Mouse (Mus musculus) heart, embryonic 11.5 days (tissue): ENCODE measurements around the gene Prdm16. TPM values are rescaled to one million over a fixed set of nuclear protein-coding genes. Genes with fewer than 3 reads are reported as not detected.

Experiments
- ATAC-seq: fragments of 200-750 bp; cut with Nextera tagmentation; replicated peaks from 2 replicates; pipeline ENCODE4 v1.8.0; 2017; ENCODE audit warnings: moderate library complexity; ENCODE audit not compliant: insufficient number of reproducible peaks, low FRiP score, low TSS enrichment
- H3K27ac ChIP-seq: fragments of 300-500 bp; sonication (generic); 2 replicates; pipeline ENCODE4 v1.5.1; 2014; ENCODE audit warnings: mild to moderate bottlenecking, low read depth, low read length
- H3K27me3 ChIP-seq: fragments of 300-500 bp; sonication (generic); 2 replicates; pipeline ENCODE4 v1.6.1; 2014; ENCODE audit warnings: mild to moderate bottlenecking, low read length, mixed read lengths; ENCODE audit not compliant: control insufficient read depth, insufficient read depth
- H3K36me3 ChIP-seq: fragments of 300-500 bp; sonication (generic); 2 replicates; pipeline ENCODE4 v1.6.1; 2014; ENCODE audit warnings: mild to moderate bottlenecking, low read length, moderate library complexity, mixed read lengths; ENCODE audit not compliant: control insufficient read depth, insufficient read depth
- H3K4me1 ChIP-seq: fragments of 300-500 bp; sonication (generic); 2 replicates; pipeline ENCODE4 v1.6.1; 2014; ENCODE audit warnings: low read length; ENCODE audit not compliant: control insufficient read depth, insufficient read depth
- H3K4me2 ChIP-seq: fragments of 300-500 bp; sonication (generic); 2 replicates; pipeline ENCODE4 v1.6.1; 2014; ENCODE audit warnings: mild to moderate bottlenecking, moderate library complexity
- H3K4me3 ChIP-seq: fragments of 300-500 bp; sonication (generic); 2 replicates; pipeline ENCODE4 v1.5.1; 2014; ENCODE audit warnings: low read depth, low read length
- H3K9ac ChIP-seq: fragments of 300-500 bp; sonication (generic); 2 replicates; pipeline ENCODE4 v1.6.1; 2014; ENCODE audit warnings: mild to moderate bottlenecking, low read depth, low read length, moderate library complexity
- H3K9me3 ChIP-seq: fragments of 300-500 bp; sonication (generic); replicated peaks from 2 replicates; pipeline ENCODE4 v1.6.1; 2016; ENCODE audit warnings: low read length; ENCODE audit not compliant: control insufficient read depth
- WGBS: fragments of 180-500 bp; shearing (Covaris S2); extraction: QIAGEN DNeasy Blood & Tissue Kit; methylation state at CpG from one replicate; pipeline ENCODE4 v1.1.7; 2014; ENCODE audit not compliant: insufficient replicate concordance; 5-methylcytosine and 5-hydroxymethylcytosine counted together
- polyA plus RNA-seq: library from polyadenylated mRNA; unstranded; fragments of >200 nt; fragmentation: Nextera tagmentation; extraction: Ambion mirVana; gene quantifications from 2 replicates; pipeline ENCODE4 v1.2.1, GENCODE M21; 2014

Gene Prdm16
- polyA plus RNA-seq, 1 experiment from 2014 or later, result 14.2 TPM

GRCm38 (mm10) chr4:154450441-154450840 is 186.2 kb downstream of the Prdm16 start:
- no peak for ATAC-seq
- H3K4me1 ChIP-seq, result peaks cover 27% of the 10 kb centered on the region
- H3K27me3 ChIP-seq, result peaks cover 22% of the 10 kb centered on the region
- no peaks in the 10 kb centered on the region for H3K9me3 ChIP-seq
- 89% methylated on average over 9 of the region's 9 CpGs for WGBS
- H3K9ac ChIP-seq, result no peak overlapping the region
- no peaks in the 10 kb centered on the region for H3K36me3 ChIP-seq
- no peak overlapping the region for H3K4me2 ChIP-seq
- H3K27ac ChIP-seq, result no peak overlapping the region
- no peak overlapping the region for H3K4me3 ChIP-seq

GRCm38 (mm10) chr4:154450036-154450435 is 186.6 kb downstream of the Prdm16 start:
- H3K4me2 ChIP-seq, result no peak overlapping the region
- H3K4me1 ChIP-seq, result peaks cover 28% of the 10 kb centered on the region
- no peak overlapping the region for H3K4me3 ChIP-seq
- H3K27ac ChIP-seq, result no peak overlapping the region
- no peaks in the 10 kb centered on the region for H3K36me3 ChIP-seq
- WGBS, result 64% methylated on average over 4 of the region's 4 CpGs
- no peak for ATAC-seq
- H3K27me3 ChIP-seq, result peaks cover 25% of the 10 kb centered on the region
- no peak overlapping the region for H3K9ac ChIP-seq
- no peaks in the 10 kb centered on the region for H3K9me3 ChIP-seq

DNA sequence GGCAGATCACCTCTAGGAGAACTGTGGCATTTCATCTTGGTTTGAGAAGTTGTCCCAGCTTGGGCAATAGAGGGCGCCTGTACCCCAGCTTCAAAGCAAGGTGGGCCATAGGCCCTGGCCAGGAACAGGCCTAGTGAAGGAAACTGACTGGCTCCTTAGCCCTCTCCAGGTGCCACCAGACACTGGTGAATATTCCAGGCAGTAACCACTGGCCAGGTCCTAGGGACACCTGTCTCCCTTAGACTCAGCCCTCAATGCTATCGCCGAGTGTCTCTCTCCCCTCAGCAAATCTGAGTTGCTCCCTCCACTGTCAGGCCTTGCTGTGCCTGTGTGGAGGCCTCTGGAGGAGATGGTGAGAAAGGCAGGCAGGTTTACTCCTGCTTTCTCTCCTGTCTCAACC is 187.3 kb downstream of the Prdm16 start:
- peaks cover 27% of the 10 kb centered on the region for H3K4me1 ChIP-seq
- no peak overlapping the region for H3K4me3 ChIP-seq
- H3K27me3 ChIP-seq, result peaks cover 30% of the 10 kb centered on the region
- no peak for ATAC-seq
- WGBS, result 10% methylated on average over 3 of the region's 3 CpGs
- H3K27ac ChIP-seq, result no peak overlapping the region
- H3K9me3 ChIP-seq, result no peaks in the 10 kb centered on the region
- no peaks in the 10 kb centered on the region for H3K36me3 ChIP-seq
- no peak overlapping the region for H3K4me2 ChIP-seq
- H3K9ac ChIP-seq, result no peak overlapping the region

- WGBS, result 50% methylated on average over 9 of the region's 9 CpGs
- Histone ChIP-seq H3K36me3 (no peaks in the 10 kb centered on the region), H3K9me3 (no peaks in the 10 kb centered on the region), H3K27me3 (peaks cover 31% of the 10 kb centered on the region), H3K9ac (no peak overlapping the region), H3K27ac (no peak overlapping the region), H3K4me2 (no peak overlapping the region), H3K4me3 (no peak overlapping the region), H3K4me1 (peaks cover 35% of the 10 kb centered on the region)
- ATAC-seq, result no peak
Measured at GRCm38 (mm10) chr4:154445721-154446120, 191.0 kb downstream of the Prdm16 start.

DNA sequence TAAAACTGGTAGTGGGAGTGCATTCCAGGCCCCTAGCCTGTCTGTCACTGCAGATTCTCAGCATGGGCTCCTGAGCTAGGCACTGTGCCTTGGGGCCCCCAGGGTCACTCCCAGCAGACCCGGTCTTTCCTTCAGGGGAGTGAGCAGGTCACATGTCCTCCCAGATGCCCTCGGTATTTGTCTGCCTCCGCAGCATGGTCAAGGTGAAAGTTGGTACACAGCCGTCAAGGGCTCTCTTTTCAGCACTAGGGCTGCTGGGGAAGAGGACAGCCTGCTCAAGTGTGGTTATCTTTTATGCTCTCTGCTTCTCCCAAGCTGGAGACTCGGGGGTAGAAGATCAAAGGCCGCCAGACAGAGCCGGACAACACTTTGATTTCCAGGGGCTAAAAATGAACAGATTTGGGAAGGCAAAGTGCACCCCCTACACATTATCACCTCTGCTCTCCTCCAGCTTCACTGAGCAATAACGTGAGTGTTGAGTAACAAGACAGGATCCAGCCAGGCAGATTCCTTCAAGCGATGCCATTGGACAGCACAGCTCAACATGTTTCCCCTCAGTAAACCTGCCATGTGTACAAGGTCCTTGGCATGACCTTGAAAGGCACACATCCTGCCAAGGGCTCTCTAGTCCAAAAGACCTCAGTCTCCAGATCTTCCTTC is 193.9 kb downstream of the Prdm16 start:
- no peaks in the 10 kb centered on the region for H3K36me3 ChIP-seq
- WGBS, result 17% methylated on average over 9 of the region's 9 CpGs
- H3K27ac ChIP-seq, result peak overlapping the region; percentile 86
- H3K4me3 ChIP-seq, result no peak overlapping the region
- peak overlapping the region; percentile 32; the same call in 1 of the 2 replicates for H3K4me2 ChIP-seq
- H3K4me1 ChIP-seq, result peaks cover 29% of the 10 kb centered on the region
- peaks cover 24% of the 10 kb centered on the region for H3K27me3 ChIP-seq
- no peak overlapping the region for H3K9ac ChIP-seq
- peak; percentile 37; the same call in 1 of the 2 replicates for ATAC-seq
- no peaks in the 10 kb centered on the region for H3K9me3 ChIP-seq

DNA sequence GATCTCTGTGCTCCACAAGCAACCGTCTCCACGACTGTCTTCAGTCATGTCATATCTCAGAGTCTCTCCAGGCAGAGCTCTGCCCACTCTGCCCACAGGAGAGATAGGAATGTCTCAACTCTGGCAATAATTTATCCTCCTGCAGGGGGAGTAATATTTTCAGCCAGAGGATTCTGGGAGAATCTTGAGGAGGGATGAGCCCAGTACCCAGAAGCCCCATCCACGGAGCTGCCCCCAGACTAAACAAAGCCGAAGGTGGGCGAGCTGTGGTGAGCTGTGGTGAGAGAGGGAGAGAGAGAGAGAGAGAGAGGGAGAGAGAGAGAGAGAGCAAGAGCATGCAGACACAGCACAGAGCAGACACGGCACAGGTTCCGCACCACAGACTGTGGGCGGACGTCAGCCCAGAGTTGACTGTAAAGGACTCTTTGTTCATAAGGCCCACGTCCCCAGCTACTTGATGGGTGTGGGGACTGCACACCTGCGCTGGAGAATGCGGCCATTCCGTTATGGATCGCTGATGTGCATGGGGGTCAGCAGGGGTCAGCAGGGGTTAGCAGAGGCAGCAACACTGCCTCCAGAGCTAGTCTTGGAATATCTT is 197.1 kb downstream of the Prdm16 start:
- H3K36me3 ChIP-seq, result no peaks in the 10 kb centered on the region
- H3K27me3 ChIP-seq, result peaks cover 3% of the 10 kb centered on the region; the same call in 1 of the 2 replicates
- H3K9ac ChIP-seq, result no peak overlapping the region
- WGBS, result 70% methylated on average over 14 of the region's 14 CpGs
- H3K27ac ChIP-seq, result no peak overlapping the region
- no peaks in the 10 kb centered on the region; the same call in 1 of the 2 replicates for H3K9me3 ChIP-seq
- H3K4me2 ChIP-seq, result no peak overlapping the region
- no peak for ATAC-seq
- peaks cover 21% of the 10 kb centered on the region for H3K4me1 ChIP-seq
- no peak overlapping the region for H3K4me3 ChIP-seq

- H3K27me3 ChIP-seq, result no peaks in the 10 kb centered on the region; the same call in 1 of the 2 replicates
- H3K4me3 ChIP-seq, result no peak overlapping the region
- H3K4me2 ChIP-seq, result no peak overlapping the region
- no peaks in the 10 kb centered on the region for H3K36me3 ChIP-seq
- no peaks in the 10 kb centered on the region; the same call in 1 of the 2 replicates for H3K9me3 ChIP-seq
- WGBS, result 70% methylated on average over 15 of the region's 15 CpGs
- H3K4me1 ChIP-seq, result peaks cover 17% of the 10 kb centered on the region
- H3K9ac ChIP-seq, result no peak overlapping the region
- no peak overlapping the region for H3K27ac ChIP-seq
- ATAC-seq, result no peak
Measured at GRCm38 (mm10) chr4:154438610-154439009, 198.1 kb downstream of the Prdm16 start.

DNA sequence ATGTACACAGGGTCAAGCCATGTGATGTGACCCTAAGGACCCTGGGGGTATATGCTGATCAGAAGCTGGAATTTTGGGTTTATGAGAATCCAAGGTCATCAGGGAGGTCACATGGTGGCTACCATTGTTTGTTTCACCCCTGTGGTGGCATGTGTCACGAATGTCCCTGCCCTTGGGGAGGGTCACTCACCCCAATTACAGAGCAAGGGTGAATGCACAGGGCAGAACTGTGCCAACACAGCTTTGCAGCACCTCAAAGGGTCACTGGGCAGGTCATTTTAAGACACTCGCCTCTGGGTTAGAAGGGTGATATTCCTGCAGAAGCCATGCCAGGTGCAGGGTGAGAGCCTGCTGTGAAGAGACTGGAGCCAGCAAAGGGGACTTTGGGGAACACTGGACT is 206.9 kb downstream of the Prdm16 start:
- Histone ChIP-seq H3K36me3 (no peaks in the 10 kb centered on the region), H3K9ac (no peak overlapping the region), H3K27ac (no peak overlapping the region), H3K4me1 (peaks cover 12% of the 10 kb centered on the region), H3K9me3 (no peaks in the 10 kb centered on the region), H3K27me3 (peaks cover 27% of the 10 kb centered on the region), H3K4me2 (no peak overlapping the region), H3K4me3 (no peak overlapping the region)
- ATAC-seq, result no peak
- WGBS, result 71% methylated on average over 2 of the region's 2 CpGs

DNA sequence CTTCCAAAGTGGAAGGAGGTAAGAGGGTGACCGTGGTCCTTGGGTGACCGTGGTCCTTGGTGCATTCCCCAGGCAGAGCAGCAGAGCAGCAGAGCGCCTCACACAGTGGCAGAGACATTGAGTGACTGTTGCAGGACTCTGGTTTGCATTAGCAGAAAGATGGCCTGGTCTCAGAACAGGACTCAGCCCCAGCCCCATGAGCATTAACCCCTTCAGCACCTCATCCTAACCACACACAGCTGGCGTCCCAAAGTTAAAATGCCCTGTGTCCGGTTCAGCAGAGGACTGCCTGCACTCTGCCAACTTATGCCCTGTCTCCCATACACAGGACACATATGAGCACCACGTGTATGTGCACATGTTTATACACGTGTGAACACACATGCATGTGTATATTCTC is 209.8 kb downstream of the Prdm16 start:
- no peaks in the 10 kb centered on the region for H3K9me3 ChIP-seq
- H3K9ac ChIP-seq, result no peak overlapping the region
- no peaks in the 10 kb centered on the region for H3K36me3 ChIP-seq
- peaks cover 35% of the 10 kb centered on the region for H3K4me1 ChIP-seq
- peaks cover 36% of the 10 kb centered on the region for H3K27me3 ChIP-seq
- H3K4me2 ChIP-seq, result no peak overlapping the region
- WGBS, result 67% methylated on average over 7 of the region's 7 CpGs
- H3K4me3 ChIP-seq, result no peak overlapping the region
- H3K27ac ChIP-seq, result no peak overlapping the region
- no peak for ATAC-seq
